Mouse (Mus musculus) right cerebral cortex, adult 18-20 months (tissue): Measurements from ENCODE around the gene Lat2.
A peak's percentile ranks its signal among the peaks of the same experiment; 100 is the strongest.

Source experiments
- DNase-seq: peaks from one replicate; pipeline ENCODE4 v3.0.0; 2022; ENCODE audit warnings: mixed read lengths

Gene Lat2

DNA sequence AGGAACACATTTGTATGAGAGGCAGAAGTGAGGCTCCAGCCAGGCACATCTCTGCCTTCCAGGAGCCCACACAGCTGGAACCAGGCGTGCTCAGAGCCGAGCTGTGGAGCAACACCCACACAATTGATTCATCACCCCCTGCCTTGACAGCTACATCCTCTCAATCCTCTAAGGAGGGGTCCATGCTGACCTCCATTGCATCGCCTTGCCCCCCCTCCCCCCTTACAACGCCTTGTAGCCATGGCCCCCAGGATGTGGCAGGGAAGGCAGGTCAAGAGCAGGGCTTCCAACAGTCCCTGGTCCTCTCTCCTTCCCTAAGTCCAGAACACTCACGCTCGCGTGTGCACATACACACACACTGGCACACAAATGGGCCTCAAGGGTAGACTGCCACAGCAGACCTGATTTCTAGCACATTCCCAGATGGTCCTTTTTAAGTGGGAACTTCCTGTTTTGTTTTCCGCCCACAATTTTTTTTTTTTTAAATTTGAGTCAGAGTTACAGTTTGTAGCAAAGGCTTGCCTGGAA, 45.8 kb downstream of the Lat2 start:
- peak; percentile 41 for DNase-seq

DNA sequence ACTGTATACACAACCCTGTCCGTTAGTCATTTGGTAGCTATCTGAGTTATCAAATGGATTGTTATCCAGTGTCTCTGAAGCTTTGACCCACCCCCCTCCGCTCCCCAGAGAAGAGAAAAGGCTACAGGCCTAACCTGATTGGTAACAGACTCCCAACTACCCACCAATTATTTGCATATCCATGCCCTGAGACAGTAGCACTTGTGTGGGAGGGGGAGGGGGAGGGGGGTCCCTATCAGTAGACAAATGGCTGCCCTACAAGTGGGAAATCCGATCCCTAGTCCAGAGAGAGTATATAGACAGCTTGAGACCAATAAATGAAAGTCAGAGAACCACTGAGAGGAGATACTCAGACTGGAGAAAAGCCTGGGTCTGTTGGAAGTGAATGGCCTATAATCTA, 46.8 kb downstream of the Lat2 start:
- DNase-seq, result no peak

DNA sequence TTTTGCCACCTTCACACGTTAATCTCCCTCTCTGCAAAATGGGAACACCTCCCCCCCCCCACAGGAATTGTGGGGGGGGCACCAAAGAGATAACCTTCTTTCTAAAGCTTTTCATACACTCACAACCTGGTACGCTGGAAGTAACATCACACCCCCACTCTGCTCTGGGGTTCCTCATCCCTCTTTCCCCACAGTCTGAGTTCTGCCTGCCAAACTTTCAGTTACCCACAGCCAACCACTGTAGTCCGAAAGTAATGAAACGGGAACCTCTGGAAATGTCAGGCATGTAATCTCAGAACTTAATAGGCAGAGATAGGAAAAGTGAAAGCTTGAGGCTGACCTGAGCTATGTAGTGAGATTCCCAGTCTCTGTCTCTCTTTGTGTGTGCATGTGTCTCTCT, 47.4 kb downstream of the Lat2 start:
- DNase-seq, result no peak

DNA sequence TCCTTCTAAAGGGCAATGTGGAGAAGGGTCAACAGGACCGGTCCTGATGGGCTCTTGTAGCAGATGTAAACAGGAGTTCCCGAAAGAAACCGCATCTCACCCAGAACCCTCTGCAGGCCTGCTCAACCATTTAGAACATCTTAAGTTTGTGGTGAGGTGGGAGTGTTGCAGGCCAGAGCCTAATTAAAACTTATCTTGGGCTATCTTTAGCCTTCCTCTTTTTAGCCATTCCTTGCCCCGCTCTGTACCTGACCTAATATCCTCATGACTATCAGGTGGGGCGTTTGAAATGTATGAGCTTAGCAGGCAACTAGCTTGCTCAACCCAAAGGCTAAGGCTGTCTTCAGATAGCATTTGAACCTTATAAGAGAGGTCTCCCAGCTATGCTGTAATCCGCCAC, 49.1 kb downstream of the Lat2 start:
- no peak for DNase-seq

- DNase-seq, result no peak
These were observed 50.6 kb downstream of the Lat2 start for GRCm38 (mm10) chr5:134564272-134564671.

- no peak for DNase-seq
These were observed 54.2 kb downstream of the Lat2 start for GRCm38 (mm10) chr5:134560450-134561171.

DNA sequence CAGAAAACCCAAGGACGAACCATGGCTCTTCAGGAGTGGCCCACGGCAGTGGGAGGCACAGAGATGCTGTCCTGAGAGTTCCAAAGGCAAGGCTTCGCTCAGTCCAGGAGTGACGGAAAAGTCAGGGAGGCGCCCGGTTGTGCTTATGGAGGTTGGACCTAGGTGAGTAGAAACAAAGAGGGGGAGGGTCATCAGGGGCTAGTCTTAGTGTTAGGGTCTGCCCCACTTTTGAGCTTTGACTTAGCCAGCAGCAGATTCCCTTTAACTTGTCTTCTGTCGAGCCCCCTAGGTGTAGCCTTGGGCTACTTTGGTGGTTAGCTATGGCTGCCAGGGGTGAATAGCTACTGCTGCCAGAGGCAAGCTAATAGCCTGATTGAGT, 54.8 kb downstream of the Lat2 start, which contains the start of gene Syna:
Gene Syna, minus strand, starts transcription at position 101 of the 379 bp plus-strand sequence.
- DNase-seq, result no peak

DNA sequence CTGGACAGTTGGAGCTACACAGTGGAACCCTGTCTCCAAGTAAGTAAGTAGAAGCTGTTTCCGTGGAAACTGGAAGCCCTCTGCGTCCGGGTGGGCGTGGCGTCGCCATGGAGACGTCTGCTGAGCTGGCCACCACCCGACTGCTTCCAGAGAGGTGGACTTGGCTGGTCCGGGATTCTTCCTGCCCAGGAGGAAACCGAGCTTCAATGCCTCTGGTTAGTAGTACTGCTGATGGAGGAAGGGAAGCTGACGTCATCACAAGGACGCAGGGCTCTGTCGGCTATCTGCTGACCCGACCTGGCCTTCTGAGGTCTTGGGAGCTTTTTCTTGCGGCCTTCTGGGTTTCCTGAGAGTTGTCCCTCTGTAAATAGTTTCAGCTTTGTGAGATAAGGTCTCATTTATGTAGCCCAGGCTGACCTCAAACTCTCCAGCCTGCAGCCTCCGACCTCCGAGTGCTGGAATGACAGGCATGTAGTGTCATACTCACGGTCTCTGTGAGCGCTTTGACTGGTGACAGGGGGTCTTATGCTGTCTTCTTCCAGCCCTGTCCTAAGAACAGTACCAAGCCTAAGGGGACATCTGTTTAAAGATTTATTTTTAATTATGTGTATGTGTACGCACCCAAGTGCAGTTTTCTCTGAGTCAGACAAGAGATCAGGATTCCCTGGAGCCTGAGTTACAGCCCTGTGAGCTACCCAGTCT, 59.2 kb downstream of the Lat2 start:
- peak; percentile 88 for DNase-seq

DNA sequence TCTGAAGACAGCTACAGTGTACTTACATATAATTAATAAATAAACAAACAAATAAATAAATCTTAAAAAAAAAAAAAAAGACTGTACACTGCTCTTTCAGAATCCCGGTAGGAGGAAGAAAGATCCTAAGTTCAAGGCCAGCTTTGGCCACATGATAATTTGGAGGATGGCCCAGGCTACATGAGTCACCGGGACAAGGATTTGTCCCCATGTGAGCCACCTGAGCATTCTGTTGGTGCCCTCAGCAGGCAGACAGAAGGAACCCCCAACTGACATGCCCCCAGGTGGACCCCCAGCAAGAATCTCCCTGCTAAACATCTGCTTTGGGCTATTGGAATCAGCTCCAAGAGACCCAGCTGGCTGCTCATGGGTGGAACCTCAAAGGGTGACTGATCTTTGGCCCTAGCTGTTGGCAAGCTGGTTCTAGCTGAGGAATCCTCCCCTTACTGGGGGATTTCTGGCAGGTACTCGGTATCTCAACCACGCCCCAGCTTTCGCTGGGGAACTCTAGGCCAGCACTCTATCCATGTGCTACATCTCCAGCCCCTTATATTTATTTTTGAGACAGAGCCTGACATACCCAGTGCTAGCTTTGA, 60.8 kb downstream of the Lat2 start:
- no peak for DNase-seq

DNA sequence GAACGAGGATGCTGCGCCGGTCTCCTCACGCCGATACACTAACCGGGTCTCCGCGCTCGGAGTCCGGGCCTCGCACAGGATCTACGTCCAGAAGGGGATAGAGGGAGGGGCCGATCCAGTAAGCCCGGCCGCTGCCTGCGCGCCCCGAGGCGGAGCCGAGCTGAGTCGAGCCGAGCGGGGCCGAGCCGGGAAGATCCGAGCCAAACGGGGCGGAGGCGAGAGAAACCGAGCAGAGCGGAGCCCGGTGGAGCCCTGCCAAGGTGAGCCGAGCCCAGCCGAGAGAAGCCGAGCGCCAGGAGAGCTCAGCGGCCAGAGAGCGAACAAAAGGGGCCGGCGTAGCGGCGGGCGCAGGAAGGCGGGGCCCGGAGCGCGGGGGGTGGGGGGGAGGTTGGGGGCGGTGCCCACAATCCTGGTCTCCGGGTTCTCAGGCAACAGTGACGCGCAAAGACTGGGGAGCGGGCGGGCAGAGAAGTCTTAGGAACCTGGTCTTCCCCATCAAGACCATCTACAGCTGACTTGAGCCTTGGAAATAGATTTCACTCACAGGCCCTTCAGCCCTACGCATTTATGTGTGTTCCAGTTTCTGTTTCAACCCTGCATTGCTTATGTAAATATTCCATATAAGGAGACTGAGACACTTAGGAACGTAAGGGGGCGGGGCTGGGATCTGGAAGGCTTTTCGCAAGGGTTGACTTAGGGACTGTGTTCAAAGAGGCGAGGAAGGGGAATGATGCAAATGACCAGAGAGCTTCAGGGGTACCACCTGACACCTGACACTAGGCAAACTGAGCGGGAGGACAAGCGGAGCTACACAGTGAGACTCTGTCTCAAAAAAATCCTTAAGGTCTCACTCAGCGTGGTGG, 62.5 kb downstream of the Lat2 start, which contains the start of gene Clip2:
Gene Clip2, minus strand, starts transcription at position 325 of the 863 bp plus-strand sequence.
- DNase-seq, result peak; percentile 98

GRCm38 (mm10) chr5:134551233-134552109, 63.4 kb downstream of the Lat2 start:
- DNase-seq, result peak; percentile 54

- DNase-seq, result no peak
These were observed 64.0 kb downstream of the Lat2 start for GRCm38 (mm10) chr5:134550836-134551232.
